Mouse (Mus musculus): ENCODE results near the gene Ccnyl1.

Ccnyl1 gene

DNA sequence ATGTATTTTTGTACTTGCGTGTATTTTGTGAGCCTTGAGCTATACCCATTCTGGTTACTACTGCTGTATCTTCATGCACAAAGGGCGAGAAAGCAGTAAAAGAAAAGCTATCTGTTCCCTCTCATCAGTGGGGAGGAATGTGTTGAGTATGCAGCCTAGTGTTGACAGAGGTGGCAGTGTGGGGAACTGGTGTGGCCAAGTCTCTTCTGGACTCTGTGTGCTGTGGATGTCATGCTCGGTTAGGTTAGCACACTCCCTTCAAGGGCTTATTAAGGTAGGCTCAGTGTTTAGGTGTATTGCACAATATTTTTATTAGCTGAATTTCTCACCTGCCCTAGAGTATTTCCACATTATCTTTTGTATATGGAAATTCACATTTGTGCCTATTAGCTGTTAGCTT is 11.5 kb downstream of the Ccnyl1 start:
- no peak for DNase-seq (ENCODE audit: low spot score)

- no peak for DNase-seq (ENCODE audit: low spot score)
Measured at GRCm38 (mm10) chr1:64705230-64705629, 15.0 kb downstream of the Ccnyl1 start.

- DNase-seq (ENCODE audit: low spot score): no peak
Measured at GRCm38 (mm10) chr1:64706610-64707009, 16.4 kb downstream of the Ccnyl1 start.

DNA sequence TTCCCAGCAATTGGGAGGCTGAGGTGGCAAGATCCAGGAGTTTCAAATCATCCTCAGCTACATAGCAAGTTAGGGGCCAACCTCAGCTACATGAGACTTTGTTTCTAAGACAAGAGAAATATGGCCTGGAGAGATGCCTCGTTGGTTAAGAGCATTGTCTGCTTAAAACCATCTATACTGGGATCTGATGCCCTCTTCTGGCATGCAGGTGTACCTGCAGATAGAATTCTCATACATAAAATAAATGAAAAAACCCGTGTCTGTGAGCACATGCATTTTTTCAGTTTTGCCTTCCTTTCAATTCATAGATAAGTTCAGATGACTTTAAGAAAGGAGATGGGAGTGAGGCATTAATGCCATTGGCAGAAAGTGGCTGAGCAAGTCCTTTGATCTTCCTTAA is 19.6 kb downstream of the Ccnyl1 start:
- DNase-seq (ENCODE audit: low spot score): no peak

- DNase-seq (ENCODE audit: low spot score): no peak
Measured at GRCm38 (mm10) chr1:64712006-64712760, 21.9 kb downstream of the Ccnyl1 start.

DNA sequence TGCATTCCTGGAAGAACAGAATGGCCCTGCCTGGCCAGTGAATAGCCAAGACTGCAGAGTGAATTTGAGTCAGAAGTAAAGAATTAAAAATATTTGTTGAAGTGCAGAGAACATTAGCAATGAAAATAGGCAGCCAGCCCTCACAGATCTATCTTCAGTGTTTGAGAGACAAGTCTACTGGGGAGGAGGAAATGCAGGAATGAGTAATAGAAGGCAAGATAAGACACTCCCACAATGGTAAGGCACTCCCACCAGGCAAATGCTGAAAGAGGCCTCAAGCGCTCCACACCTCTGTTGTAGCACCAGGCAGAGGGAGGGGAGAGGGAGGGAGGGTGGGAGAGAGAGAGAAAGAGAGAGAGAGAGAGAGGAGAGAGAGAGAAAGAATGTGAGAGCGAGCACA is 25.2 kb downstream of the Ccnyl1 start:
- no peak for DNase-seq (ENCODE audit: low spot score)

DNA sequence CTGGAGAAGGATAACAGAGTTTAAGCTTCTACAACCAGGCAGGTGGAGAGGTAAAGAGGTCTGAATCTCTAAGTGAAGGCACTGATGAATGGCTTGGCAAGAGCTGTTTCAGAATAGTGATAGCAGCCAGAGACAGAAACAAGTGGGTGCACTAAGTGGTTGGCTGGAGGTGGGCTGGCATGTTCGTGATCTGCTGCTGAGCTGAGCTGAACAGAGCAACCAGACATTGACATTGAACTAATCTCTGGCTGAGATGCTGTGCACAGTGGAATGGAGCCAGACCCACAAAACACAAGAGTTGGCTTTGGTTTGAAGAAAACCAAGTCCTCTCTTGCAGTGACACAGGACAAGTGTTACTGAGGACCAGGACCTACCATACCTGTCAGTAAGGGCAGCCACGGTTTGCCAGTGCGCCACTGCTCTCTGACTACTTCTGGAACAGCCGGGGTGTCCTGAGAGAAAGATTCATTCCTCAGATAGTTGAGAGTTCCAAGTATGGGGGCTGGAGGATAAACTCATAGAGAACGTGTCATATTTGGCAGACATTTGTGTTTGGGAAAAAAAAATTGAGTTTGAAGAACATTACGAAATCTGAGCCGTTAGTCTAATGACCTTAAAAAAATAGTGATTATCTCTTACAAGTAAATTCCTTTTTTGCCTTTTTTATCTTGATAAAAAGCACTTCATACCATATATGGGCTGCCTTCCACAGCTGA is 26.5 kb downstream of the Ccnyl1 start:
- no peak for DNase-seq (ENCODE audit: low spot score)

- DNase-seq (ENCODE audit: low spot score): no peak
Measured at GRCm38 (mm10) chr1:64717504-64717903, 27.2 kb downstream of the Ccnyl1 start.

- DNase-seq (ENCODE audit: low spot score): no peak
Measured at GRCm38 (mm10) chr1:64721034-64721587, 30.9 kb downstream of the Ccnyl1 start.

DNA sequence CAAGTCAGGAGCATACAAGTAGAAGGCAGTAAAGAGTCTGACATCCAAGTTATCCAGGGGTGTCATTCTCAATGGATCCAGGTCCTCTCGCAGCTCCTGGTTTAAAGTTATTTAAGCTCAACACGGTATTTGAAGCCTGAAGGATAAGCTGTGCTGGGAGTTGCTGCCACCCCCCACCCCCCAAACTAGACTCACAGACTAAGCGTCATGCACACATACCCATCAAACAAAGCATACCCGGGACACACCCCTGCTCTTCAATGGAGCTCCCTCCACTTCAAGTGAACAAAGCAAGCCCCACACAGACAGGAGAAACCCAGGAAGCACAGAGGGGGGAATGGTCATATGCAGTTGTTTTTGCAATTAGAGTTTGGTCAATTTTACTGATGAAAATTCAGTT is 39.8 kb downstream of the Ccnyl1 start:
- no peak for DNase-seq (ENCODE audit: low spot score)

DNA sequence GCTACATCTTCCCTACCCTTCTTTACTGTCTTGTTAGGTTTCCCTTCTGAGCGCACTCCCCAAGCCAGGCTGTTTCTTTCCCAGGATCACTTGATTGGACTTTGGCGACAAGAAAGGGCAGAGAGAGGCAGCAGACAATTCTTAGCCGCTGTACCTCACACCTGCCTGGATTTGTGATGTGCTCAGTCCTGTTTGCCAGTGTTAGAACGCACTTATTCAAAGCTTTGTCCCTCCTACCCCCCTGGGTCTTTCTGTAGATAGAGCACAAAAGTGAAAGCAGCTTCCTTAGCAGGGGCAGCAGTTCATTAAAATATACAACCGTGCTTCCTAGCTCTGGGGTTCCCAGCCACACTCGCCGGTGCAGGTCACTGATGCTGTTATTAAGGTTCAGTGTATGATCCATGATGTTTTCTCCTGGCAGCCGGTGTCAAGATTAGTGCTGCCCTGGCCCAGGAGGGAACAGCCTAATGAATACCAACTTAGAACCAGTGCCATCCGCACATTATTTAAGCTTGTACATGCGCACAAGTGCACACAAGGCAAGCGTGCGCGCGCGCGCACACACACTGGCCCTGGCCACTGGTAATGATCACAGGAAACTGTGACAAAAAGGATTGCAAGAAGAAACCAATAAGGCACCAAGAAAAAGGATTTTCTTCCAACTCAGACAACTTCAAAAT is 41.2 kb downstream of the Ccnyl1 start:
- DNase-seq (ENCODE audit: low spot score): no peak

DNA sequence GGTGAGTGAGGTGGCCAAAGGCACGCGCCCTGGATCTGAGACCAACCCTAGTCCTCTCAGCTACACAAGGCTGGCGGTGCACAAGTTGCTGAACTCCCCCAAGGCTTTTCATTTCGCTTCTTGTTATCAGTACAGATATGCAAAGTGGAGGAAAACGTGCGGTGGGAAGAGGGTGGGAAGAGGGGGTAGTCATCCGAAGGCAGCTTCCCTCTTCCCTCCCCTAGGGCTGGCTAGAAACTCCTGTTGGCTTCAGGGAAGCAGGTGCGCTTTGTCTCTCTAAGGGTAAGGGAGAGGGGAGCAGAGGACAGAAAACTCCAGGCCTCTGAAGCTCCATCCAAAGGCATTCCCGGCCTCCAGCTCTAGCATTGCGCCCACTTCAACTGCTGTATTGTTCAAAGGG is 41.9 kb downstream of the Ccnyl1 start:
- DNase-seq (ENCODE audit: low spot score): no peak

DNA sequence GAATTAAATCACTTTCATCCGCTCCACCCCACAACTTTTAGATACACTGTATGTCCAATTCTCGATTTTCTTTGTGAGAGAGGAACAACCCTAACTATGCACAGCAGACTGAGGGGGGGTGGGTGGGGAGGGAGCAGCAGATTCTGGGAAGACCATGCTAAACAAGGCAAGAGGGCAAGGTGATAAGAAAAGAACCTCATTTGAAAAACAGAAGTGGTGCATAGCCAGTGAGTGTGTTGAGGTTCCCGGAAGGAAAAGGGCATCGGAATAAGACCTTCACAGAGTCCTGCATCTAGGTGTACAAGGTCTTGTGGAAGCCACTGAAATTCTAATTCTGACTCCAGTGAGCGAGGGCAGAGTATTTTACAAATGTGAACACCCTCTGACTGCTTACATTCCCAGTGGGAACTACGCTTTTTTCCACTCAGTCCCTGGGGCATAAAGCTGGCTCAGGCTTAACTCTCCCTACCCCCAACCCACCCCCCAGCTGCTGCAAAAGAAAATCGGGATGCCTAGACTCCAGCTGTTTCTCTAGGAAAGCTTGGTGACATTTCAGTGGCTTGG is 42.5 kb downstream of the Ccnyl1 start:
- no peak for DNase-seq (ENCODE audit: low spot score)

GRCm38 (mm10) chr1:64733453-64734245 is 43.4 kb downstream of the Ccnyl1 start:
- no peak for DNase-seq (ENCODE audit: low spot score)

- DNase-seq (ENCODE audit: low spot score): no peak
Measured at GRCm38 (mm10) chr1:64734771-64735750, 44.8 kb downstream of the Ccnyl1 start.

GRCm38 (mm10) chr1:64735781-64736680 is 45.8 kb downstream of the Ccnyl1 start:
- no peak for DNase-seq (ENCODE audit: low spot score)

GRCm38 (mm10) chr1:64736681-64737501 is 46.6 kb downstream of the Ccnyl1 start:
- DNase-seq (ENCODE audit: low spot score): no peak

GRCm38 (mm10) chr1:64737502-64738179 is 47.4 kb downstream of the Ccnyl1 start, which contains the start of gene Fzd5:
Gene Fzd5, minus strand, starts transcription at chr1:64737751.
- peak; percentile 65 for DNase-seq (ENCODE audit: low spot score)
